Mouse (Mus musculus) urinary bladder, adult 18-20 months (tissue): Measurements from ENCODE around the gene Tdrd3.

Experiments used
- DNase-seq, 2 experiments: peaks; one replicate each; pipeline ENCODE4 v3.0.0; 2022; ENCODE audit warnings: low spot score in 2 of 2, mixed read lengths in 2 of 2

The Tdrd3 gene

GRCm38 (mm10) chr14:87415808-87416721 is at the start of gene Tdrd3:
Gene Tdrd3, plus strand, starts transcription at chr14:87416639.
- peak; percentile 92 to 93 for DNase-seq

GRCm38 (mm10) chr14:87367169-87367568 is 49.3 kb upstream of the Tdrd3 start:
- DNase-seq, result no peak

DNA sequence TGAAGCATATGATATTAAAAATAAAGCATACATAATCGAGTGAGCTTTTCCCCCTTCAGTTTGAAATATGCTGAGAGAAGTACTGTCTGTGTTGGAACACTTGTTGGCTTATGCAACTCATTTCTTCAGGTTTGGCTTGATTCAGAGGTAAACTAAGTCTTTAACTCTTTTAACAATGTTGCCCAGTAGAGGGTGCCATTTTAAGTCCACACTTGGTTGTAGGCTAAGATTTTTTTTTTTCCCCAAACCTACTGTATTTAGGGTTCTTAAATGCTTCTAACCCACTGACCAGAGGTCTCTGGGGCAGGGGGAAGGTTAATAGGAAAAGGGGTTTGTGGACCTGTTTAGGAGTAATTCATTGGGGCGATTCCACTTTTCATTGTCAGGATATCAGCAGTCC is 33.4 kb upstream of the Tdrd3 start:
- no peak for DNase-seq

DNA sequence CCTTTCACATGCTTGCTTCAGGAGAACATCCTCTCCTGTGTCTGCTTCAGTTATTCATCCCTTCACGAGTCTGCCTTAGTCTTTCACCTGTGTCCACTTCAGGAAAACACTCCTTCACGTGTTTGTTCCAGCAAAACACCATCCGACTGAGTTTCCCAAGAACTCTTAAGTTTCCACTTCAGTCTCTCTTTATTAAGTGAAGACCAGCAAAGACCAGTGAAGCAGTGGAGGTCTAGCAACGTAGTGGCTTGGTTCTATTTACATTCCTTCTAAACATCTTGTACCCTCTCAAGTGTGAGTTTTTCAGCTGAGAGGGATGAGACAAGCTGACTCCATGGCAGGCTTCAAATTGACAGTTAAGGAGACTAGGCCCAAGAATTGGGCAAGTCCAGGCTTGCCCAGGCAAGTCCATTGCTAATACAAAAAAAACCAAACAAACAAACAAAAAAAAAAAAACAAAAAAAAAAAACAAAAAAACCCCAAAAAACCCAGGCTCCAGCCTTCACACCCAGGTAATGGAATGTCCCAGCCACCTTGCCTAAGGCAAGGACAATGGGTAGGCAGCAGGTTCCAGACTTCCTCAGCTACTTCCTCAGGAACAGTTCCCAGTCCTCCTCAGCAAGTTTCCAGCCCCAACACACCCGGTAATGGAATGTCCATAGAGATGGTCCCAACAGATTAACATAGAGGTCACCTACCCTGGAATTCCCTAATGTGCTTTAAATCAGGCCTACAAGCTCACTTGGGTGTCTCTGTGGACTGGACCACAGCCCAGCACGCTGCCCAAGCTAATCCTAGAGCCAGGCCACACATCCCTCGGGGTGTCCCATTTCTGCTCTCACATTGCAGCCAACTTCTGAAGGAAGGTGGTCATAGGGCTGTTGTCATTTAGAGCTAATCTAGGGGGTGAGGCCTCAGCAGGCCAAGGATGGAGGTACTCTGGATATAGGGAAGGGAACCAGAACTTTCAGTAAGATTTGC is 31.9 kb upstream of the Tdrd3 start:
- DNase-seq, result no peak

- DNase-seq, result no peak
Observed at GRCm38 (mm10) chr14:87393096-87393495, 23.3 kb upstream of the Tdrd3 start.

DNA sequence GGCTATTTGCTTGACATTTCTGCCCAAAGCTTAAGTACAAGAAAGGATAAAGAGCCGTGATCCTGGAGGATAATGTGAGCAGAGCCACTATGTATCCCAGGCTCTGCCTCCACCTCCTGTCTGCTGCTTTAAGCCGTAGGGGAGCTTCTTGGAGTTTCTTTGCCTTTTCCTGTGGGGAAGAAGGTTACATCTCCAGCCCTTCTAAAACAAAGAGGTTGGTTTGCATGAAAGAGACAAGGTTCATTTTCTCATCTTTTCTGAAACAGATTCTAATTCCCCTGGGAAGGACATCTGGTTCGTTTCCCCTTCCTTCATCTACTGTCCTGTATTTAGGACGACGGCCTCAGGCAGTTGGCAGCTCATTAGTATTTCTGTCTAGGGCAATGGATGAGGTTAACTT is 19.8 kb upstream of the Tdrd3 start:
- no peak for DNase-seq

GRCm38 (mm10) chr14:87415486-87415807 is 992 bp upstream of the Tdrd3 start:
- DNase-seq, result no peak

DNA sequence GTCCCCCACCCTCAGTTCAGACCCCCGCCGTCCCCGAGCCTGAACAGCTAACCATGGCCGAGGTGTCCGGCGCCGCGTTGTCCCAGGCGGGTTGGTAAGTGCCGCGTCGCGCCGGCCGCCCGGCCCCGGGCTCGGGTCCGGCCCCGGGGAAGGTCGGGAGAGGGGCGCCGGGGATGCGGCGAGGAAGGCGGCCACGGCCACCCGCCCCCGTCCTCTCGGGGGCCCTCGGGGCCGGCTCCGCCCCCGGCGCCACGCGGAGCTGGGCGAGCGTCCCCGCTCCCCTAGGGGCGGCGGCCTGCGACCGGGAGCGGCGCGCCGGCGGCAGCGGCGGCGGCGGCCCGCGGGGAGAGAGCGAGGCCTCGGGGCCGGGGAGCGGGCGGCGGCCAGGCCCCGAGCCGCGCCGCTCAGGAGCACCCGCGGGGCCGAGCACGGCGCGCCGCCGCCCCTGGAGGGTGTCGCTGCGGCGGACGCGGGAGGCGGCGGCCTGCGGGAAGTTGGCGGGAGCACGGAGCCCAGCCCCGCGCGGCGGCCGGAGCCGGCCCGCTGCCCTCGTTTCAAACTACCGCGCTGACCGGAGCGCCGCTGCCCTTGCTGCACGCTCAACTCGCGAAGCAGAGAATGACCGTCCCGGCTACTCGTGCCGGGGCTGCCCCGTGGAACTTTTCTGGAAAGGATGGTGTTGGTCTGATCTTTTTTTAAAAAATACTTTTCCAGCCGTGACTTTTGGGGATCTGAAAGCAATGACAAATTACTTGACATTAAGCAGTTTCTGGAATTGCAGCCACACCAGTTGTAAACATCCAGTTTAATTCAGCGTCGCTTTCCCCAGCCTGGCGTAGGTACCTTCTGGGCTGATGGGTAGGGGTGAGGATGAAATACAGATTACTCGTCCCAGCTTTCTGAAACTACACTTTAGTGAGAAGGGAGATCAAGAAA is 584 bp downstream of the Tdrd3 start:
- peak; percentile 25 to 38 for DNase-seq

DNA sequence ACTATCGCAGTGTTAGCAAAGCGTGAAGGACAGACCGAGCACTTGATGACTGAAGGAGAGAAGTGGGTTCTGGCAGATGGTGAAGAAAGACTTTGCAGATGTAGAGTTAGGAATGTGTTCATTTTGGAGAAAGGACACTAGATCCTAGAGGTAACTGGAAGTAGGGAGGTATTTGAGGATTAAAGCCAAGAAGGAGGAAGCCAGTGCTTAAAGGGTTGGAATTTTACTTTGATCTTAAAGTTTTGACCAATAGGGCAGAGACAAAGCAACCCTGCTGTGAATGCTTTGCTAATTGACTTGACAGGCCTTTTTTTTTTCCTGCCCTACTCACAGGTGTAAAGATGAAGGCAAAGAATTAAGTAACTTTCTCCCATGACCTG is 1.2 kb downstream of the Tdrd3 start:
- DNase-seq, result no peak

DNA sequence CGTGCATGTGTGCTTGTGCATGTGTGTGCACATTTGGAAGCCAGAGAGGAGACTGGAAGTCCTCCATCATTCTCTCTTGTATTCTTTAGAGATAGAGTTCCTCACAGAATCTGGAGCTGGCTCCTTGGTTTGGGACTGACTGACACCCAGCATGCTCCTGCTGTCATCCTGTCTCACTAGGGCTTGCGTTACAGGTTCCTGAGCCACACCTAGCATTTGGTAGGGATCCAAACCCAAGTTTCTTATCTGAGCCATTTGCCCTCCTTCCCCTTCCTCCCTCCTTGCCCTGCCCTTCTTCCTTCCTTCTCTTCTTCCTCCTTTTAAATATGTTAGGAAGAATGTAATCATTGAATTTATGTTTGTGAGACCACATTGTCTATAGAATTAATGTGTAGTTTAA is 3.3 kb downstream of the Tdrd3 start:
- DNase-seq, result no peak

DNA sequence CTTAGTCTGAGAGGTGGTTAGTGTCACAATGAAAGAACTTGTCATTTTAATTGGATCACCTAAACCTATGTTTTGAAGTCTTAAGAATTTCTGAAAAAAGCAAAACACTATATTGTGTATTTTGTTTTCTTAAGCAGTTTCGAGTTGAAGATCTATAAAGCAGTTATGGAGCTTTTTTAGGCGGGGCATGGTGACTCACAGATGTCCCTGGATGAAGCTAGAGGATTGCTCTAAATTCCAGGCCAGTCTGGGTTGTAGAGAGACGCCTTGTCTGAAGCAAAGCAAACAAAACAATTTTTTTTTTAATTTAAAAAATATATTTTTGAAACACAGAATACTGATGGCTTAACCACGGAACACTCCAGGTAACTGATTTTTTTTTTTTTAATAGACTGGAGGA is 4.1 kb downstream of the Tdrd3 start:
- no peak for DNase-seq

DNA sequence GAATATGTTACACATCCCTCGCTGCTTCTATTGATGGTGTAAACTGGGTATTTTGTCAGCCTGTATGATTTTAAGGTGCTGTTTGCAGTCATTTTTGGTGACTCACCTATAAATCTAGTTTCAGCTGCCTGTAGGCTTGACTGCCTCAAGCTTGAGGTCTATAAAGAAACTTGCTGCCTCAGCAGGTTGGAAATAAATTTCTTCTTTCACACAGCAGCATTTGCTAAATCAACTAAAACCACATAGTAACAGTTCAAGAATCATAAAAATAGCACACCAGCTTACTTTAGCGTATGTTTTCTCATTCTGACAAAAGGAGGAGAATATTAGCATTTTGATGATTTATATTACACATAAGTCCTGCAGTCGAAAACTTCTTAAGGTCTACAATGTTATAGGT is 6.0 kb downstream of the Tdrd3 start:
- DNase-seq, result no peak

- DNase-seq, result no peak
Observed at GRCm38 (mm10) chr14:87426297-87426922, 10.0 kb downstream of the Tdrd3 start.

DNA sequence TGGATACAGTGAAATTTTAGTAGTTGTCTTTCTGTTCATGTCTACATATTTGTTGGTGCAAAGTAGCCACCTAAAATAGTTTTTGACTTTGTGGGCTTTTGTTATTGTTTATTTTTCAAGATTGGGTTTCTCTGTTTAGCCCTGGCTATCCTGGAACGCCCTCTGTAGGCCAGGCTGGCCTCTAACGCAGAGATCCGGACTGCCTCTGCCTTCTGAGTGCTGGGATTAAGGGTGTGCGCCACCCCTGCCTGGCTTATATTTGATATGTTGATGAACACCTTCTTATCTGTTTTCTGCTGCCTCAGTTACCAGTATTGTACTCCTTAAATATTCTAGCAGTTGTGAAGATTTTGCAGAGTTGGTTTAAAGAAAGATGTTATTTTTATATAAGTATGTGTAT is 10.6 kb downstream of the Tdrd3 start:
- DNase-seq, result no peak

DNA sequence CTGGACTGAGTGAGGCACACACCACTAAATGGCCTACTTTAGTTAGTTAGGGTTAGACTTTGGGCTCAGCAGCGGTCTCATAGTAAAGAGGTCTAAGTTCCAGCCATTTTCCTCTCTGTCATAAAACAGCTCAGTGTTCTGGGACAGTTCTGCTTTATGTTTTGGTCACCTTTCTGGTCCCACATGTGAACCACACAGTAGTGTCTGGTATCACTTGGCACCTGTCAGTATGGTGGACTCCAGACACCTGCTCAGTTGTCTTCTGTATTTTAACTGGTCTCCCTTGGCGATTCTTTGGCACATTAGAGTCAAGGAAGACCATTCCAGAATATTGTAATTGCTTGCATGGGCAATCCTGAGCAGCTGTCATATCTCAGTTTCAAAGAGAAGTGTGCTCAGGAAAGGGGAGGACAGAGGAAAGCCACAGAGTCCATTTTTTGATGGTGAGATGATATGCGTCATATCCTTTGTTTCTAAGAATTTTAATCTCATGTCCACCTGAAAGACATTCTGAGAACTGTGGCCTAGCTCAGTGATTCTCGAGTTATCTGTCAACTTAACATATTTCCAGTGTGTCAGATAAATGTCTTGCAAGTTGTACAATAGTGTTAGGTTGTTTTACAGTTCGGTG is 11.3 kb downstream of the Tdrd3 start:
- no peak for DNase-seq

DNA sequence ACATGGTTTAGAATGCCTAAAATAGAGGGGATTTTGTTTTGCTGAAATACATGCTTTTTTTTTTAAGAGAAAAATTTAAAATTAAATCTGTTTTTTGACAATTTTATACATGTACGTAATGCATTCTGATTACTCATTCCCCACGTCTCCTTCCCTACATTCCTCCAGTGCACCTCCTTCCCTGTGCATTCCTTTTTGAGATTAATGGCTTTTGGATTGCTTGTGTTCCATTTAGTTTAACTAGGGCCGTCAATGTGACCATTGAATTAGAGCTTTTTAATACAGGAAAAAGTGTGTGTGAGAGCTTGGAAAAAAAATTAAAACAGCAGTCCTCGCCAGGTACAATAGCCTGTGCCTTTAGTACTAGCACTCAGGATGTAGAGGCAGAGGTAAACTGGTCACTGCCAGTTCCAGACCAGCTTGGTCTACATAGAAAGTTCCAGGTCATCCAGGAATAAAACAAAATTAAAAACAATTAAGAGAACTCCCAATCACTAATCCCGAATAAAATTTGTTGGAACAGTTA is 17.0 kb downstream of the Tdrd3 start:
- DNase-seq, result no peak

GRCm38 (mm10) chr14:87435382-87435781 is 18.9 kb downstream of the Tdrd3 start:
- DNase-seq, result no peak

GRCm38 (mm10) chr14:87439721-87440120 is 23.3 kb downstream of the Tdrd3 start:
- no peak for DNase-seq

DNA sequence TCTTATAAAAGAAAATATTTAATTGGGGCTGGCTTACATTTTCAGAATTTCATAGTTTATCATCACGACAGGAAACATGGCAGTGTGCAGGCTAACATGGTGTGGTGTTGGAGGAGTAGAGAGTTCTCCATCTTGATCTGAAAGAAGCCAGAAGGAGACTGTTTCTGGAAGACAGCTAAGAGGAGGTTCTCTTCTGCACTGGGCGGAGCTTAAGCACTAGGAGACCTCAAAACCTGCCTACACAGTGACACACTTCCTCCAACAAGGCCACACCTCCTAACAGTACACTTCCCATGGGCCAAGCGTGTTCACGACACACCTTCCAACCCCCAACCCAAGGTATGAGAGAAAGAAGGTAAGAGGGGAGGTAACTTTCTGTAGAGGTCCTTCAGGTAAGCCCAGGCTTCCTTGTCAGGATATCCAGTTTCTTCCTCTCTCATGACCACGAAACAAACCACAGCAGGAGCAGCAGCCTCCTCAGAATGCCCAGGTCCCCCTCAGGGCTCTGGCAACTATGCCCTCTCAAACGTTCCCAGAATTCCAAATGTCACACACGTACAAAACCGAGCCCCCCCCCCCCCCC is 30.0 kb downstream of the Tdrd3 start:
- DNase-seq, result no peak
